Mouse (Mus musculus) cerebellum, adult 2 months (tissue): ENCODE measurements at regions not wholly inside any gene's neighbourhood (a gene's known extent, or its start where the extent isn't known, plus 50 kb on each side); places are given as distances from the start of the nearest gene placed in this dataset.
"Not testable (repeated sequence)": the region's sequence is repeated elsewhere in the genome, so short reads cannot be mapped to it uniquely, and the experiment has no call there.

Source experiments
- DNase-seq, 2 experiments: peaks; one replicate each; pipeline ENCODE4 v3.0.0; 2021
- H3K27ac ChIP-seq: fragments of 200-500 bp; 2 replicates; pipeline ENCODE4 v1.5.1; 2012; ENCODE audit warnings: low read length, control low read depth, inconsistent platforms; ENCODE audit not compliant: insufficient read depth
- H3K27me3 ChIP-seq: fragments of 200-500 bp; 2 replicates; pipeline ENCODE4 v1.6.1; 2012; ENCODE audit warnings: inconsistent platforms, mild to moderate bottlenecking, low read length, moderate library complexity; ENCODE audit not compliant: control insufficient read depth, insufficient read depth
- H3K4me1 ChIP-seq: fragments of 200-500 bp; 2 replicates; pipeline ENCODE4 v1.6.1; 2011; ENCODE audit warnings: low read length; ENCODE audit not compliant: control insufficient read depth, insufficient read depth
- H3K4me3 ChIP-seq: fragments of 200-500 bp; replicated peaks from 2 replicates; pipeline ENCODE3; 2011; ENCODE audit warnings: mild to moderate bottlenecking, low read depth, low read length, control low read depth; ENCODE audit not compliant: insufficient read depth
- CTCF ChIP-seq: fragments of 200-500 bp; IDR thresholded peaks from 2 replicates; pipeline ENCODE4 v1.5.1; 2011; ENCODE audit warnings: low read depth, mild to moderate bottlenecking, control low read depth, low read length, moderate library complexity, borderline replicate concordance; ENCODE audit not compliant: insufficient read depth
- POLR2A ChIP-seq: fragments of 200-500 bp; IDR thresholded peaks from 2 replicates; pipeline ENCODE4 v1.6.1; 2011; ENCODE audit warnings: low read length, control low read depth, borderline replicate concordance; ENCODE audit not compliant: insufficient read depth
- WGBS: fragments of 180-500 bp; shearing (Covaris S2); methylation state at CpG from one replicate; pipeline ENCODE4 v1.1.7; 2018; 5-methylcytosine and 5-hydroxymethylcytosine counted together

- H3K27ac ChIP-seq = no peak overlapping the region
- DNase-seq = no peak
- no peak overlapping the region for H3K4me3 ChIP-seq
- TF ChIP-seq POLR2A (no peak), CTCF (no peak)
- H3K4me1 ChIP-seq = no peaks in the 10 kb centered on the region
- H3K27me3 ChIP-seq = no peaks in the 10 kb centered on the region
- WGBS = 98% methylated on average over 1 of the region's 1 CpGs
Observed at GRCm38 (mm10) chr5:42884251-42884650, 348.7 kb upstream of the Cpeb2 start.

DNA sequence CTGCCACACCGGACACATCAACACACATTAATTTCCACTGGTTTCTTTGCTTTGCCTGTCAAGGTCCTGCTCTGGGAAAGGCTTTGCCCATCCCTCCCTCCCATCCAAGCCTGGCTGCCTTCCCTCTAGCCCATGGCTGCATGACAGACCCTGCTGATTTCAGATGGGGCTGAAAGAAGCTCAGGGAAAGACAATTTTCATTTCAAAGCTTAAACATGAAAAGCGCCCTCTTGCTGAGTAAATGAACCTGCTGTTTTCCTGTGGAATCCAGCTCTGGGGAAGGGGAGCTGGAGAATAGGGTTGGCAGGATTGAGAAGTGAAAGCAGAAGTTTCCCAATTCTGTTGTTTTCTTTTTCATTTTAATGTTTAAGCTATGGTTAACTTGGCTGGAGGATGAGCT lies 341.1 kb upstream of the Cpeb2 start:
- Histone ChIP-seq H3K27ac (no peak overlapping the region), H3K4me1 (no peaks in the 10 kb centered on the region), H3K27me3 (no peaks in the 10 kb centered on the region), H3K4me3 (no peak overlapping the region)
- WGBS = 17% methylated on average over 2 of the region's 2 CpGs
- TF ChIP-seq CTCF = no peak
- no peak for TF ChIP-seq POLR2A
- DNase-seq = peak; percentile 40 to 58

- H3K27ac ChIP-seq = no peak overlapping the region
- no peak overlapping the region for H3K4me3 ChIP-seq
- TF ChIP-seq CTCF (no peak), POLR2A (no peak)
- DNase-seq = no peak
- no peaks in the 10 kb centered on the region for H3K27me3 ChIP-seq
- WGBS = 22% methylated on average over 3 of the region's 3 CpGs
- H3K4me1 ChIP-seq = no peaks in the 10 kb centered on the region
Observed at GRCm38 (mm10) chr5:42906136-42906535, 326.8 kb upstream of the Cpeb2 start.

- Histone ChIP-seq H3K27ac (no peak overlapping the region), H3K4me3 (no peak overlapping the region), H3K27me3 (no peaks in the 10 kb centered on the region), H3K4me1 (peaks cover 10% of the 10 kb centered on the region; the same call in 1 of the 2 replicates)
- 9% methylated on average over 3 of the region's 3 CpGs for WGBS
- TF ChIP-seq CTCF (no peak), POLR2A (no peak)
- DNase-seq = peak; percentile 81 to 84
Observed at GRCm38 (mm10) chr5:42919328-42919727, 313.6 kb upstream of the Cpeb2 start.

DNA sequence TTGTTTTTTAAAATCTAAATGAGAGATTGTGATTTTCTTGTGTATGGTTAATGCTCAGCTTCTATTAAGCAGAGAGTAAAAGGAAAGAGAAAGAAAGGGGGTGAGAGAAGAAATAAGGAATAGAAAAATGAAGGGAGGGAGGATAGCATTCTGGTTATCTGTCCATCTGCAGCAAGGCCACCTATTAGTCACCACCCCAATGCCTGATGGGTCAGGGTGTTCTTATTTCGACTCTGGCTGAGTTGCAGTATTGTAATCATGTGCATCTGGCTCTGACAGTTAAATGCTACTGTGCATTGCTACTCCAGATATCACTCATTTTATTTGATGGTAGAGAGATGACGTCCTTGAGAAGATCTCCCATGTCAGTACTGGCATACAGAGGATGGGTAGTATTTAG lies 300.9 kb upstream of the Cpeb2 start:
- H3K27me3 ChIP-seq = no peaks in the 10 kb centered on the region
- no peak overlapping the region for H3K27ac ChIP-seq
- no peak for TF ChIP-seq CTCF
- no peak for TF ChIP-seq POLR2A
- no peak overlapping the region for H3K4me3 ChIP-seq
- WGBS = 76% methylated on average over 2 of the region's 2 CpGs
- no peak for DNase-seq
- no peaks in the 10 kb centered on the region for H3K4me1 ChIP-seq

GRCm38 (mm10) chr5:42959296-42959862 lies 273.6 kb upstream of the Cpeb2 start:
- Histone ChIP-seq H3K4me1 (no peaks in the 10 kb centered on the region), H3K27ac (no peak overlapping the region), H3K27me3 (no peaks in the 10 kb centered on the region), H3K4me3 (no peak overlapping the region)
- WGBS = 45% methylated on average over 9 of the region's 9 CpGs
- DNase-seq = no peak
- TF ChIP-seq POLR2A = no peak
- no peak for TF ChIP-seq CTCF

DNA sequence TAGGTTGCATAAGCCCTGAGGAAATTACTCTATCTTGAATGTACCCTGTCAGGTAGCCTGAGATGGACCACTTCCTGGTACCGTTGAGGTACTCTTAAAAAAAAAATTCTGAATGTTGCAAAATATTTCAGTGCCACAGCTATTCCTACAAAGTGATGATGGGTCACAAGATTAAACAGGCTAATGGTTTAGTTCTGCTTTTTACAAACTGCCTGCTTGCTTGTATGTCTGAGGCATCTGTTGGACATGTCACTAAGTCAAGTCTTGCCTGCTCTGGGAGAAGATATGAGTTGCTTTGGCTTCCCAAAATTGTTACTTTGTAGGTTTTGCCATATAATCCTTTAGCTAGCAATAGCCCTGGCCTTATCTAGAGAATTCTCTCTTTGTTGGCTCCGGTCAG lies 266.0 kb upstream of the Cpeb2 start:
- H3K4me3 ChIP-seq, DNase-seq, H3K27me3 ChIP-seq, H3K27ac ChIP-seq, H3K4me1 ChIP-seq: not testable (repeated sequence)
- WGBS = over 99% methylated on average over 2 of the region's 2 CpGs

- Histone ChIP-seq H3K27me3 (no peaks in the 10 kb centered on the region), H3K27ac (no peak overlapping the region)
- no peak for DNase-seq
Observed at GRCm38 (mm10) chr5:42969209-42969608, 263.8 kb upstream of the Cpeb2 start.

DNA sequence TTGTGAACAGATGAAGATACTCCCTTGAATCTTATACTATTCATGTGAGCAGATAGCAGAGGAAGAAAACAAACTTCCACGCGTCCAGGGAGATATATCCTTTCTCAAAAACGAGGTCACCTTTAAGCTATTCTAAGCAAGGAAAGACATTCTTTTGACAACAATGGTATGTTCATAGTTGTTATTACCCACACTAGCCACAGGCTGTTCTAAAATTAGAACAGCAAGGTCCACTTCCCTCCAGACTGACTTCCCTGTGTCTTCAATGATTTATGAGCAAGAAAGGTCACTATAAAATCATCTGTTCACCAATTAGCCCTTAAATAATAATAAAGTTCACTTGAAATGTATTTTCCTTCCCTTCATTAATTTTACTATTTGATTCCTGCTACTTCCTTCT lies 263.3 kb upstream of the Cpeb2 start:
- DNase-seq = no peak
- H3K27me3 ChIP-seq = no peaks in the 10 kb centered on the region
- no peaks in the 10 kb centered on the region for H3K4me1 ChIP-seq
- TF ChIP-seq POLR2A (no peak), CTCF (no peak)
- WGBS = 82% methylated on average over 3 of the region's 3 CpGs
- no peak overlapping the region for H3K27ac ChIP-seq
- no peak overlapping the region for H3K4me3 ChIP-seq

More at GRCm38 (mm10) chr5:42969209-42969608, 263.8 kb upstream of the Cpeb2 start:
- no peak for TF ChIP-seq CTCF
- no peak for TF ChIP-seq POLR2A
- H3K4me3 ChIP-seq = no peak overlapping the region
- H3K4me1 ChIP-seq = no peaks in the 10 kb centered on the region
